Mouse (Mus musculus): ENCODE results near the gene Chtf18. TPM values are rescaled to one million over a fixed set of nuclear protein-coding genes. Genes with fewer than 3 reads are reported as not detected.

Gene Chtf18
- total and polyA plus RNA-seq, 3 experiments = 11.9 to 38.2 (median 24.8) TPM

DNA sequence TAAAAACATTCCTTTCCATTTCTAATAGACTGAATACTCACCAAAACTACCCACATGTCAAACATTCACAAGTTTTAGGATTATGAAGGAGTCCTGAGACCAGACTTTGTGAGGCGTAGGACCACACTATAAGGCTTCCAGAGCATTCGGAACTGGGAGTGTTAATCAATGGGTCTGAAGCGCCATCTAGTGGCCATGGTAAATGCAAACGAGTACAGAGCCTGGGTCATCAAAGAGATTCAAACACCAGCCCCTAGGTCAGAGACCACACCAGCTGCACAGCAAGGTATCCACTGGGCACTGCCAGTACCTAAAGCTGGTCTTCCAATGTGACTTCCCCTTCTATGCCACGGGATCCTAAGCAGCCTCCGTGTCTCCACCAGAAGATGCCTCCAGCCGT lies 28.8 kb downstream of the Chtf18 start:
- H3K27me3 ChIP-seq (replicated peaks) = peaks cover 47% of the 10 kb centered on the region
- no peak overlapping the region for H3K9ac ChIP-seq (ENCODE audit: insufficient read depth, low read depth)
- dilution Hi-C loops (cut with MboI; ENCODE audit: extremely low pct_ligation_motif_present, extremely low pct_unique_long_range_greater_than_20kb, low sequenced_read_pairs) (no loop called here), in situ Hi-C loops (cut with MboI; ENCODE audit: low pct_ligation_motif_present, low pct_unique_long_range_greater_than_20kb, low sequenced_read_pairs) (loop anchor here (5.0 to 10.0 kb wide), 3 partner anchors 186 to 304 kb away; no protein-coding TSS in a partner anchor)
- no peaks in the 10 kb centered on the region for H3K4me1 ChIP-seq (ENCODE audit: control insufficient read depth in 1 of 2, insufficient read depth in 2 of 2)
- peak; percentile 80 for DNase-seq (ENCODE audit: extremely low read depth)
- H3K9me3 ChIP-seq (replicated peaks; ENCODE audit: low read length) = no peaks in the 10 kb centered on the region
- no peak overlapping the region for H3K4me2 ChIP-seq (ENCODE audit: insufficient read depth, low read depth, poor library complexity, severe bottlenecking)
- H3K79me2 ChIP-seq (replicated peaks; ENCODE audit: control insufficient read depth, extremely low read depth, insufficient read depth, poor library complexity, severe bottlenecking) = no peaks in the 10 kb centered on the region
- H3K27ac ChIP-seq (ENCODE audit: insufficient read depth, low read depth) = no peak overlapping the region
- TF ChIP-seq IRF4 (IDR thresholded peaks at IDR 0.05; ENCODE audit: low read depth, low read length) (peak; percentile 45; the same call in 1 of the 2 replicates), GABPA (IDR thresholded peaks at IDR 0.05; ENCODE audit: insufficient replicate concordance, low read depth, low read length) (no peak), MAZ (IDR thresholded peaks at IDR 0.05; ENCODE audit: low read depth, low read length) (no peak), NELFE (IDR thresholded peaks at IDR 0.05; ENCODE audit: low read depth, low read length) (no peak), SMC3 (IDR thresholded peaks at IDR 0.05; ENCODE audit: low read depth, low read length) (peak; percentile 92), CTCF (conservative IDR thresholded peaks at IDR 0.05 in 1 of 2, IDR thresholded peaks at IDR 0.05 in 1 of 2; ENCODE audit: low read depth in 2 of 2, low read length in 2 of 2) (peak; percentile 72 to 96), RAD21 (IDR thresholded peaks at IDR 0.05; ENCODE audit: low read depth, low read length) (peak; percentile 96), ZC3H11A (IDR thresholded peaks at IDR 0.05; ENCODE audit: low read depth, low read length) (peak; percentile 58; the same call in 1 of the 2 replicates)
- H3K36me3 ChIP-seq (replicated peaks in 1 of 2; ENCODE audit: control insufficient read depth in 1 of 2, insufficient read depth in 1 of 2, low read length in 1 of 2) = no peaks in the 10 kb centered on the region
- H3K4me3 ChIP-seq (replicated peaks in 1 of 3; ENCODE audit: low read depth in 2 of 3, low read length in 2 of 3, poor library complexity in 1 of 3) = no peak overlapping the region

DNA sequence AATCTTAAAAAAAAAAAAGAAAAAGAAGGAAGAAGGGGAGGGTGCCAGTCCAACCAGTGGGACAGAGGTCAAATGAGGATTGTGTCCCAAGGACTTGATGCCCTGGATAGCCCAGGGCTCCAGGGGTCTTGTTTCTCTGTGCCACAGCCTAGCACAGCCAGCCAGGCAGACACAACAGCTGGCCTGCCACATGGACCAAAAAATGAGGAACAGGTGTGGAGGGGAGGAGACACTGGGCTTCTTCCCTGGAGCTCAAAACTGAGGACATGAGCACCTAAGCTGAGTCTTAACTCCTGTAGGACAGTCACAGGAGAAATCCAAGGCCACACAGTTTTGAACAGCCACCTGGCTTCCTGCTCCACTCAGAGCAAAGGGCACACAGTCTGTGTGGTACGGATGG lies 31.0 kb downstream of the Chtf18 start:
- no peak overlapping the region for H3K27ac ChIP-seq (ENCODE audit: insufficient read depth, low read depth)
- dilution Hi-C loops (cut with MboI; ENCODE audit: extremely low pct_ligation_motif_present, extremely low pct_unique_long_range_greater_than_20kb, low sequenced_read_pairs) = no loop called here
- no peak for DNase-seq (ENCODE audit: extremely low read depth)

GRCm38 (mm10) chr17:25688922-25689321 lies 38.3 kb downstream of the Chtf18 start:
- H3K9me3 ChIP-seq (replicated peaks; ENCODE audit: low read length) = no peaks in the 10 kb centered on the region
- dilution Hi-C loops (cut with MboI; ENCODE audit: extremely low pct_ligation_motif_present, extremely low pct_unique_long_range_greater_than_20kb, low sequenced_read_pairs) = no loop called here
- in situ Hi-C loops (cut with MboI; ENCODE audit: low pct_ligation_motif_present, low pct_unique_long_range_greater_than_20kb, low sequenced_read_pairs) = no loop called here
- no peaks in the 10 kb centered on the region for H3K79me2 ChIP-seq (replicated peaks; ENCODE audit: control insufficient read depth, extremely low read depth, insufficient read depth, poor library complexity, severe bottlenecking)
- no peak overlapping the region for H3K4me3 ChIP-seq (replicated peaks in 1 of 3; ENCODE audit: low read depth in 2 of 3, low read length in 2 of 3, poor library complexity in 1 of 3)
- H3K36me3 ChIP-seq (replicated peaks in 1 of 2; ENCODE audit: control insufficient read depth in 1 of 2, insufficient read depth in 1 of 2, low read length in 1 of 2) = no peaks in the 10 kb centered on the region
- no peak for TF ChIP-seq JUN (IDR thresholded peaks at IDR 0.05; ENCODE audit: insufficient read depth, low read depth, low read length)
- TF ChIP-seq HCFC1 (IDR thresholded peaks at IDR 0.05; ENCODE audit: low read depth, low read length) = no peak
- no peak for TF ChIP-seq TBP (conservative IDR thresholded peaks at IDR 0.05; ENCODE audit: low read depth, low read length)
- no peak for TF ChIP-seq CHD2 (IDR thresholded peaks at IDR 0.05; ENCODE audit: low read length)
- no peak for TF ChIP-seq TCF12 (IDR thresholded peaks at IDR 0.05; ENCODE audit: low read depth, low read length)
- TF ChIP-seq ZMIZ1 (IDR thresholded peaks at IDR 0.05; ENCODE audit: low read depth, low read length) = no peak
- no peak for TF ChIP-seq ELF1 (IDR thresholded peaks at IDR 0.05; ENCODE audit: low read depth, low read length)
- no peak for TF ChIP-seq ZC3H11A (IDR thresholded peaks at IDR 0.05; ENCODE audit: low read depth, low read length)
- TF ChIP-seq ZKSCAN1 (IDR thresholded peaks at IDR 0.05; ENCODE audit: borderline replicate concordance, low read depth, low read length) = no peak
- no peak for TF ChIP-seq UBTF (IDR thresholded peaks at IDR 0.05; ENCODE audit: low read depth, low read length)
- no peak for TF ChIP-seq E2F4 (IDR thresholded peaks at IDR 0.05; ENCODE audit: insufficient replicate concordance, low read depth, low read length)
- no peak for TF ChIP-seq MAZ (IDR thresholded peaks at IDR 0.05; ENCODE audit: low read depth, low read length)
- no peak for TF ChIP-seq MYC (IDR thresholded peaks at IDR 0.05; ENCODE audit: low read depth, low read length)
- TF ChIP-seq MXI1 (IDR thresholded peaks at IDR 0.05; ENCODE audit: low read depth, low read length) = no peak
- TF ChIP-seq CTCF (conservative IDR thresholded peaks at IDR 0.05 in 1 of 2, IDR thresholded peaks at IDR 0.05 in 1 of 2; ENCODE audit: low read depth in 2 of 2, low read length in 2 of 2) = no peak
- DNase-seq (ENCODE audit: extremely low read depth) = no peak
- H3K4me2 ChIP-seq (ENCODE audit: insufficient read depth, low read depth, poor library complexity, severe bottlenecking) = no peak overlapping the region
- H3K4me1 ChIP-seq (ENCODE audit: control insufficient read depth in 1 of 2, insufficient read depth in 2 of 2) = no peaks in the 10 kb centered on the region
- no peak overlapping the region for H3K27ac ChIP-seq (ENCODE audit: insufficient read depth, low read depth)
- no peak overlapping the region for H3K9ac ChIP-seq (ENCODE audit: insufficient read depth, low read depth)
- peaks cover 86% of the 10 kb centered on the region for H3K27me3 ChIP-seq (replicated peaks)

More for the DNA sequence above, 31.0 kb downstream of the Chtf18 start:
- H3K79me2 ChIP-seq (replicated peaks; ENCODE audit: control insufficient read depth, extremely low read depth, insufficient read depth, poor library complexity, severe bottlenecking) = no peaks in the 10 kb centered on the region
- no peaks in the 10 kb centered on the region for H3K4me1 ChIP-seq (ENCODE audit: control insufficient read depth in 1 of 2, insufficient read depth in 2 of 2)
- peaks cover 50% of the 10 kb centered on the region for H3K27me3 ChIP-seq (replicated peaks)
- no peak overlapping the region for H3K9ac ChIP-seq (ENCODE audit: insufficient read depth, low read depth)
- no peaks in the 10 kb centered on the region for H3K36me3 ChIP-seq (replicated peaks in 1 of 2; ENCODE audit: control insufficient read depth in 1 of 2, insufficient read depth in 1 of 2, low read length in 1 of 2)
- no peaks in the 10 kb centered on the region for H3K9me3 ChIP-seq (replicated peaks; ENCODE audit: low read length)
- no peak overlapping the region for H3K4me3 ChIP-seq (replicated peaks in 1 of 3; ENCODE audit: low read depth in 2 of 3, low read length in 2 of 3, poor library complexity in 1 of 3)
- TF ChIP-seq NRF1 (IDR thresholded peaks at IDR 0.05; ENCODE audit: low read depth, low read length) (no peak), PAX5 (IDR thresholded peaks at IDR 0.05; ENCODE audit: low read length) (no peak), JUND (conservative IDR thresholded peaks at IDR 0.05; ENCODE audit: low read depth, low read length) (no peak), CHD1 (IDR thresholded peaks at IDR 0.05; ENCODE audit: low read depth, low read length) (no peak), USF1 (IDR thresholded peaks at IDR 0.05; ENCODE audit: low read depth, low read length) (no peak), CTCF (conservative IDR thresholded peaks at IDR 0.05 in 1 of 2, IDR thresholded peaks at IDR 0.05 in 1 of 2; ENCODE audit: low read depth in 2 of 2, low read length in 2 of 2) (no peak), E2F4 (IDR thresholded peaks at IDR 0.05; ENCODE audit: insufficient replicate concordance, low read depth, low read length) (no peak)
- no peak overlapping the region for H3K4me2 ChIP-seq (ENCODE audit: insufficient read depth, low read depth, poor library complexity, severe bottlenecking)
- in situ Hi-C loops (cut with MboI; ENCODE audit: low pct_ligation_motif_present, low pct_unique_long_range_greater_than_20kb, low sequenced_read_pairs) = loop anchor here (5.0 to 10.0 kb wide), 3 partner anchors 184 to 301 kb away; no protein-coding TSS in a partner anchor

Measured in CH12.LX (cell line).